Mouse (Mus musculus) ES-E14 (cell line): ENCODE measurements at regions not wholly inside any gene's neighbourhood (a gene's known extent, or its start where the extent isn't known, plus 50 kb on each side); places are given as distances from the start of the nearest gene placed in this dataset.

ENCODE experiments used
- DNase-seq: peaks from one replicate; pipeline ENCODE4 v3.0.0-alpha.2; 2013; ENCODE audit warnings: low read depth, low spot score
- H3K27ac ChIP-seq: 2 replicates; pipeline ENCODE4 v1.5.1; 2012; ENCODE audit warnings: low read depth, mild to moderate bottlenecking, low read length, moderate library complexity, mixed read lengths; ENCODE audit not compliant: poor library complexity, insufficient read depth, severe bottlenecking
- H3K36me3 ChIP-seq: 2 replicates; pipeline ENCODE4 v1.6.1; 2012; ENCODE audit warnings: mild to moderate bottlenecking, low read length, moderate library complexity, mixed read lengths; ENCODE audit not compliant: control insufficient read depth, poor library complexity, insufficient read depth, severe bottlenecking
- H3K4me1 ChIP-seq, 2 experiments: fragments of 150-350 bp in 1 of 2; sonication (generic) in 1 of 2; 2 replicates each; pipeline ENCODE4 v1.6.1; 2012; ENCODE audit warnings: low read length in 2 of 2, mild to moderate bottlenecking in 1 of 2, mixed read lengths in 1 of 2; ENCODE audit not compliant: control insufficient read depth in 2 of 2, insufficient read depth in 2 of 2, poor library complexity in 1 of 2
- H3K4me3 ChIP-seq, 2 experiments: fragments of 150-350 bp in 1 of 2; sonication (generic) in 1 of 2; 2 replicates each; pipeline ENCODE4 v1.5.1; 2012; ENCODE audit warnings: low read length in 2 of 2, low read depth in 1 of 2, mild to moderate bottlenecking in 1 of 2, mixed read lengths in 1 of 2; ENCODE audit not compliant: insufficient read depth in 1 of 2, poor library complexity in 1 of 2, severe bottlenecking in 1 of 2
- H3K9ac ChIP-seq: 2 replicates; pipeline ENCODE4 v1.6.1; 2012; ENCODE audit warnings: low read depth, mild to moderate bottlenecking, low read length, mixed read lengths; ENCODE audit not compliant: poor library complexity, insufficient read depth, severe bottlenecking
- H3K9me3 ChIP-seq: fragments of 150-350 bp; sonication (generic); 2 replicates; pipeline ENCODE4 v1.6.1; 2012; ENCODE audit warnings: low read depth, mild to moderate bottlenecking, low read length; ENCODE audit not compliant: control insufficient read depth, insufficient read depth
- CHD2 ChIP-seq: IDR thresholded peaks from 2 replicates; pipeline ENCODE4 v1.6.1; 2014; ENCODE audit warnings: mild to moderate bottlenecking, low read depth, low read length, inconsistent platforms
- HCFC1 ChIP-seq: IDR thresholded peaks from 2 replicates; pipeline ENCODE4 v1.6.1; 2012; ENCODE audit warnings: low read length, inconsistent platforms, borderline replicate concordance; ENCODE audit not compliant: insufficient read depth
- MAFK ChIP-seq: IDR thresholded peaks from 2 replicates; pipeline ENCODE4 v1.6.1; 2014; ENCODE audit warnings: mild to moderate bottlenecking, low read depth, low read length, inconsistent platforms; ENCODE audit not compliant: insufficient read depth
- ZC3H11A ChIP-seq: IDR thresholded peaks from 2 replicates; pipeline ENCODE4 v1.6.1; 2012; ENCODE audit warnings: low read depth, mild to moderate bottlenecking, inconsistent platforms, low read length, borderline replicate concordance
- ZNF384 ChIP-seq: IDR thresholded peaks from 2 replicates; pipeline ENCODE4 v1.6.1; 2012; ENCODE audit warnings: low read depth, low read length, inconsistent platforms
- in situ Hi-C, 2 experiments: fragments of 600-800 bp; cut with MboI; formaldehyde crosslinking; loops; one replicate each; pipeline ENCODE4 v1.15.1; 2025; ENCODE audit warnings: low sequenced_read_pairs in 2 of 2, inconsistent platforms in 1 of 2; ENCODE audit not compliant: unreplicated experiment in 2 of 2

- Histone ChIP-seq H3K27ac (no peak overlapping the region), H3K36me3 (no peaks in the 10 kb centered on the region), H3K9ac (no peak overlapping the region), H3K9me3 (no peaks in the 10 kb centered on the region), H3K4me1 (no peaks in the 10 kb centered on the region; a peak in 1 of 4 replicates), H3K4me3 (no peak overlapping the region)
- DNase-seq, result no peak
- in situ Hi-C loops, result no loop called here
- TF ChIP-seq MAFK (no peak), ZC3H11A (no peak)
Observed at GRCm38 (mm10) chr1:186909518-186910105, 57.6 kb upstream of the D1Pas1 start.

GRCm38 (mm10) chr1:186909073-186909472 is 58.1 kb upstream of the D1Pas1 start:
- Histone ChIP-seq H3K27ac (no peak overlapping the region), H3K4me3 (no peak overlapping the region), H3K9me3 (no peaks in the 10 kb centered on the region), H3K4me1 (no peaks in the 10 kb centered on the region; a peak in 1 of 4 replicates), H3K36me3 (no peaks in the 10 kb centered on the region), H3K9ac (no peak overlapping the region)
- no peak for TF ChIP-seq ZC3H11A
- no peak for TF ChIP-seq CHD2
- TF ChIP-seq HCFC1, result no peak
- no peak for TF ChIP-seq MAFK
- TF ChIP-seq ZNF384, result no peak
- in situ Hi-C loops, result no loop called here
- DNase-seq, result no peak

GRCm38 (mm10) chr1:186907409-186908170 is 59.6 kb upstream of the D1Pas1 start:
- H3K4me1 ChIP-seq, result no peaks in the 10 kb centered on the region
- no peak overlapping the region for H3K4me3 ChIP-seq
- no peak overlapping the region for H3K9ac ChIP-seq
- no peaks in the 10 kb centered on the region for H3K36me3 ChIP-seq
- H3K9me3 ChIP-seq, result no peaks in the 10 kb centered on the region
- TF ChIP-seq HCFC1, result no peak
- TF ChIP-seq ZC3H11A, result no peak
- no peak for TF ChIP-seq MAFK
- no peak for TF ChIP-seq ZNF384
- TF ChIP-seq CHD2, result no peak
- no peak overlapping the region for H3K27ac ChIP-seq
- no peak for DNase-seq
- in situ Hi-C loops, result no loop called here

- Histone ChIP-seq H3K36me3 (no peaks in the 10 kb centered on the region), H3K27ac (no peak overlapping the region), H3K4me1 (no peaks in the 10 kb centered on the region), H3K9ac (no peak overlapping the region), H3K4me3 (no peak overlapping the region), H3K9me3 (no peaks in the 10 kb centered on the region)
- no peak for TF ChIP-seq ZNF384
- TF ChIP-seq HCFC1, result no peak
- no peak for TF ChIP-seq MAFK
- no peak for DNase-seq
- in situ Hi-C loops, result no loop called here
Observed at GRCm38 (mm10) chr1:186905942-186906341, 61.3 kb upstream of the D1Pas1 start.

- in situ Hi-C loops, result no loop called here
- H3K9me3 ChIP-seq, result no peaks in the 10 kb centered on the region
Observed at GRCm38 (mm10) chr1:186901548-186901947, 65.7 kb upstream of the D1Pas1 start.

More at GRCm38 (mm10) chr1:186901548-186901947, 65.7 kb upstream of the D1Pas1 start:
- Histone ChIP-seq H3K27ac (no peak overlapping the region), H3K36me3 (no peaks in the 10 kb centered on the region), H3K9ac (no peak overlapping the region), H3K4me3 (no peak overlapping the region), H3K4me1 (no peaks in the 10 kb centered on the region)
- DNase-seq, result no peak
- TF ChIP-seq MAFK, result no peak
- TF ChIP-seq HCFC1, result no peak
- TF ChIP-seq ZNF384, result no peak
- TF ChIP-seq CHD2, result no peak
- no peak for TF ChIP-seq ZC3H11A
